Mouse (Mus musculus) lung, postnatal 0 days (tissue): ENCODE measurements around the gene Gramd1c. TPM values are rescaled to one million over a fixed set of nuclear protein-coding genes. Genes with fewer than 3 reads are reported as not detected.

Experiments
- ATAC-seq: fragments of 200-750 bp; cut with Nextera tagmentation; 2 replicates; pipeline ENCODE4 v1.8.0; 2017; ENCODE audit warnings: moderate library complexity
- DNase-seq: peaks from one replicate; pipeline ENCODE4 v3.0.0-alpha.2; 2016; ENCODE audit warnings: low spot score
- H3K27ac ChIP-seq: fragments of 300-500 bp; sonication (generic); 2 replicates; pipeline ENCODE4 v1.5.1; 2014; ENCODE audit warnings: antibody characterized with exemption, mild to moderate bottlenecking, low read length, mixed read lengths
- H3K27me3 ChIP-seq: fragments of 300-500 bp; sonication (generic); replicated peaks from 2 replicates; pipeline ENCODE4 v1.6.1; 2014; ENCODE audit warnings: low read length, mixed read lengths; ENCODE audit not compliant: insufficient read depth
- H3K36me3 ChIP-seq: fragments of 300-500 bp; sonication (generic); 2 replicates; pipeline ENCODE4 v1.6.1; 2014; ENCODE audit warnings: low read length, mixed read lengths; ENCODE audit not compliant: insufficient read depth
- H3K4me1 ChIP-seq: fragments of 300-500 bp; sonication (generic); 2 replicates; pipeline ENCODE4 v1.6.1; 2014; ENCODE audit warnings: antibody characterized with exemption, low read depth, low read length, mixed read lengths; ENCODE audit not compliant: insufficient read depth
- H3K4me2 ChIP-seq: fragments of 300-500 bp; sonication (generic); replicated peaks from 2 replicates; pipeline ENCODE4 v1.6.1; 2014; ENCODE audit warnings: low read depth, mild to moderate bottlenecking, low read length, moderate library complexity, mixed read lengths
- H3K4me3 ChIP-seq: fragments of 300-500 bp; sonication (generic); 2 replicates; pipeline ENCODE4 v1.5.1; 2014; ENCODE audit warnings: low read depth, low read length
- H3K9ac ChIP-seq: fragments of 300-500 bp; sonication (generic); replicated peaks from 2 replicates; pipeline ENCODE4 v1.6.1; 2014; ENCODE audit warnings: low read depth, mild to moderate bottlenecking
- H3K9me3 ChIP-seq: fragments of 300-500 bp; sonication (generic); 2 replicates; pipeline ENCODE4 v1.6.1; 2016; ENCODE audit warnings: low read length, mixed read lengths
- CTCF ChIP-seq: IDR thresholded peaks from 2 replicates; pipeline ENCODE4 v1.5.1; 2016; ENCODE audit warnings: antibody characterized with exemption, mild to moderate bottlenecking
- EP300 ChIP-seq: IDR thresholded peaks from 2 replicates; pipeline ENCODE4 v1.6.1; 2016; ENCODE audit warnings: antibody characterized with exemption, mild to moderate bottlenecking, control low read depth
- WGBS: fragments of 180-500 bp; shearing (Covaris S2); extraction: QIAGEN DNeasy Blood & Tissue Kit; methylation state at CpG from one replicate; pipeline ENCODE4 v1.1.7; 2014; 5-methylcytosine and 5-hydroxymethylcytosine counted together
- polyA plus RNA-seq: library from polyadenylated mRNA; unstranded; fragments of >200 nt; fragmentation: Nextera tagmentation; extraction: Ambion mirVana; gene quantifications from 2 replicates; pipeline ENCODE4 v1.2.1, GENCODE M21; 2015

Gene Gramd1c
- polyA plus RNA-seq, 1 experiment from 2014 or later: 4.1 TPM

- peak; percentile 85 for ATAC-seq
- no peak overlapping the region for H3K27ac ChIP-seq
- no peaks in the 10 kb centered on the region for H3K4me1 ChIP-seq
- H3K36me3 ChIP-seq: no peaks in the 10 kb centered on the region
- H3K27me3 ChIP-seq: no peaks in the 10 kb centered on the region
- no peak overlapping the region for H3K4me2 ChIP-seq
- 52% methylated on average over 4 of the region's 4 CpGs for WGBS
- no peak for TF ChIP-seq CTCF
- TF ChIP-seq EP300: no peak
- no peak overlapping the region for H3K4me3 ChIP-seq
- no peaks in the 10 kb centered on the region for H3K9me3 ChIP-seq
- no peak overlapping the region for H3K9ac ChIP-seq
- peak; percentile 74 for DNase-seq
Observed at GRCm38 (mm10) chr16:43951591-43951990, 111.6 kb downstream of the Gramd1c start.

GRCm38 (mm10) chr16:43945869-43946268 lies 117.3 kb downstream of the Gramd1c start:
- H3K4me2 ChIP-seq: no peak overlapping the region
- ATAC-seq (no peak), DNase-seq (peak; percentile 8)
- TF ChIP-seq CTCF (no peak), EP300 (no peak)
- H3K4me1 ChIP-seq: no peaks in the 10 kb centered on the region
- no peaks in the 10 kb centered on the region for H3K36me3 ChIP-seq
- no peak overlapping the region for H3K9ac ChIP-seq
- WGBS: 33% methylated on average over 3 of the region's 3 CpGs
- no peaks in the 10 kb centered on the region for H3K27me3 ChIP-seq
- H3K27ac ChIP-seq: no peak overlapping the region
- H3K4me3 ChIP-seq: no peak overlapping the region
- no peaks in the 10 kb centered on the region for H3K9me3 ChIP-seq

- Histone ChIP-seq H3K27me3 (no peaks in the 10 kb centered on the region), H3K4me1 (no peaks in the 10 kb centered on the region), H3K4me2 (no peak overlapping the region), H3K36me3 (no peaks in the 10 kb centered on the region), H3K4me3 (no peak overlapping the region), H3K9me3 (no peaks in the 10 kb centered on the region), H3K27ac (no peak overlapping the region), H3K9ac (no peak overlapping the region)
- no peak for ATAC-seq
- TF ChIP-seq CTCF (no peak), EP300 (no peak)
- 68% methylated on average over 3 of the region's 3 CpGs for WGBS
- no peak for DNase-seq
Observed at GRCm38 (mm10) chr16:43945351-43945750, 117.8 kb downstream of the Gramd1c start.

- H3K9ac ChIP-seq: no peak overlapping the region
- H3K27ac ChIP-seq: no peak overlapping the region
- H3K9me3 ChIP-seq: no peaks in the 10 kb centered on the region
- H3K4me3 ChIP-seq: no peak overlapping the region
- no peaks in the 10 kb centered on the region for H3K36me3 ChIP-seq
- 88% methylated on average over 4 of the region's 4 CpGs for WGBS
- DNase-seq (no peak), ATAC-seq (no peak)
- H3K4me1 ChIP-seq: no peaks in the 10 kb centered on the region
- H3K27me3 ChIP-seq: no peaks in the 10 kb centered on the region
- TF ChIP-seq EP300 (no peak), CTCF (no peak)
- no peak overlapping the region for H3K4me2 ChIP-seq
Observed at GRCm38 (mm10) chr16:43940846-43941245, 122.3 kb downstream of the Gramd1c start.

- Histone ChIP-seq H3K9me3 (no peaks in the 10 kb centered on the region), H3K36me3 (no peaks in the 10 kb centered on the region), H3K27ac (no peak overlapping the region), H3K4me3 (no peak overlapping the region), H3K4me2 (no peak overlapping the region), H3K4me1 (no peaks in the 10 kb centered on the region), H3K27me3 (no peaks in the 10 kb centered on the region), H3K9ac (no peak overlapping the region)
- DNase-seq: no peak
- TF ChIP-seq EP300: no peak
- WGBS: 41% methylated on average over 3 of the region's 3 CpGs
- ATAC-seq: peak; percentile 57; the same call in 1 of the 2 replicates
Observed at GRCm38 (mm10) chr16:43935892-43936291, 127.3 kb downstream of the Gramd1c start.

- H3K9ac ChIP-seq: no peak overlapping the region
- TF ChIP-seq CTCF (no peak), EP300 (no peak)
- H3K4me3 ChIP-seq: no peak overlapping the region
- DNase-seq (no peak), ATAC-seq (no peak; the same call in 1 of the 2 replicates)
- H3K36me3 ChIP-seq: no peaks in the 10 kb centered on the region
- WGBS: 35% methylated on average over 3 of the region's 3 CpGs
- no peak overlapping the region for H3K27ac ChIP-seq
- H3K4me2 ChIP-seq: no peak overlapping the region
- H3K27me3 ChIP-seq: no peaks in the 10 kb centered on the region
- H3K4me1 ChIP-seq: no peaks in the 10 kb centered on the region
- H3K9me3 ChIP-seq: no peaks in the 10 kb centered on the region
Observed at GRCm38 (mm10) chr16:43935367-43935766, 127.8 kb downstream of the Gramd1c start.

- H3K9me3 ChIP-seq: no peaks in the 10 kb centered on the region
Observed at GRCm38 (mm10) chr16:43934856-43935255, 128.3 kb downstream of the Gramd1c start.

More at GRCm38 (mm10) chr16:43934856-43935255, 128.3 kb downstream of the Gramd1c start:
- Histone ChIP-seq H3K4me2 (no peak overlapping the region), H3K27me3 (no peaks in the 10 kb centered on the region), H3K4me1 (no peaks in the 10 kb centered on the region), H3K36me3 (no peaks in the 10 kb centered on the region), H3K27ac (no peak overlapping the region), H3K4me3 (no peak overlapping the region), H3K9ac (no peak overlapping the region)
- no peak for DNase-seq
- WGBS: 84% methylated on average over 8 of the region's 8 CpGs
- TF ChIP-seq EP300: no peak
- no peak for TF ChIP-seq CTCF
- ATAC-seq: no peak
